Mouse (Mus musculus) MEL (cell line): Measurements from ENCODE around the gene Crk. TPM values are rescaled to one million over a fixed set of nuclear protein-coding genes. Genes with fewer than 3 reads are reported as not detected.
A peak's percentile ranks its signal among the peaks of the same experiment; 100 is the strongest.

Experiments used
- DNase-seq: peaks from one replicate; pipeline ENCODE4 v3.0.0; 2011; ENCODE audit warnings: low read depth, low spot score
- H3K27ac ChIP-seq: 2 replicates; pipeline ENCODE4 v1.5.1; 2012; ENCODE audit warnings: low read depth, mild to moderate bottlenecking, control low read depth, low read length, moderate library complexity; ENCODE audit not compliant: control insufficient read depth
- H3K27me3 ChIP-seq, 2 experiments: fragments of 150-350 bp in 1 of 2; sonication (generic) in 1 of 2; 2 replicates each; pipeline ENCODE4 v1.6.1; 2012; ENCODE audit warnings: low read length in 2 of 2, mild to moderate bottlenecking in 2 of 2, improper control_type of control experiment in 1 of 2, moderate library complexity in 1 of 2; ENCODE audit not compliant: insufficient read depth in 2 of 2, control insufficient read depth in 1 of 2
- H3K36me3 ChIP-seq, 2 experiments: 2 replicates each; pipeline ENCODE4 v1.6.1; 2012 to 2014; ENCODE audit warnings: low read length in 2 of 2, improper control_type of control experiment in 1 of 2, inconsistent platforms in 1 of 2, mild to moderate bottlenecking in 1 of 2; ENCODE audit not compliant: insufficient read depth in 2 of 2, control insufficient read depth in 1 of 2
- H3K4me1 ChIP-seq, 2 experiments: fragments of 150-350 bp in 1 of 2; sonication (generic) in 1 of 2; 2 replicates each; pipeline ENCODE4 v1.6.1; 2012; ENCODE audit warnings: low read length in 2 of 2, improper control_type of control experiment in 1 of 2, mild to moderate bottlenecking in 1 of 2; ENCODE audit not compliant: insufficient read depth in 2 of 2, control insufficient read depth in 1 of 2
- H3K4me3 ChIP-seq, 2 experiments: fragments of 150-350 bp in 1 of 2; sonication (generic) in 1 of 2; 2 replicates each; pipeline ENCODE4 v1.5.1; 2012; ENCODE audit warnings: low read depth in 2 of 2, low read length in 2 of 2, mild to moderate bottlenecking in 2 of 2, moderate library complexity in 2 of 2, control low read depth in 1 of 2, improper control_type of control experiment in 1 of 2; ENCODE audit not compliant: control insufficient read depth in 1 of 2, insufficient read depth in 1 of 2
- H3K79me2 ChIP-seq: 2 replicates; pipeline ENCODE4 v1.6.1; 2012; ENCODE audit warnings: mild to moderate bottlenecking, low read length, moderate library complexity; ENCODE audit not compliant: control insufficient read depth, poor library complexity, insufficient read depth
- H3K9ac ChIP-seq: 2 replicates; pipeline ENCODE4 v1.6.1; 2012; ENCODE audit warnings: low read depth, mild to moderate bottlenecking, control low read depth, low read length, moderate library complexity; ENCODE audit not compliant: control insufficient read depth, poor library complexity, severe bottlenecking
- H3K9me3 ChIP-seq: fragments of 150-350 bp; sonication (generic); replicated peaks from 2 replicates; pipeline ENCODE4 v1.6.1; 2012; ENCODE audit warnings: mild to moderate bottlenecking, low read length, improper control_type of control experiment, moderate library complexity; ENCODE audit not compliant: insufficient read depth
- BHLHE40 ChIP-seq: IDR thresholded peaks from 2 replicates; pipeline ENCODE4 v1.6.1; 2012; ENCODE audit warnings: low read depth, mild to moderate bottlenecking, inconsistent platforms, low read length, improper control_type of control experiment, borderline replicate concordance
- CHD2 ChIP-seq: IDR thresholded peaks from 2 replicates; pipeline ENCODE4 v1.6.1; 2011; ENCODE audit warnings: low read length, improper control_type of control experiment
- CTCF ChIP-seq, 3 experiments: IDR thresholded peaks in 2 of 3; conservative IDR thresholded peaks in 1 of 3; 2 replicates each; pipeline ENCODE4 v1.5.1; 2011 to 2012; ENCODE audit warnings: low read length in 3 of 3, low read depth in 2 of 3, mild to moderate bottlenecking in 2 of 3, improper control_type of control experiment in 1 of 3, inconsistent platforms in 1 of 3, mixed read lengths in 1 of 3, moderate library complexity in 1 of 3; ENCODE audit not compliant: control insufficient read depth in 1 of 3, insufficient read depth in 1 of 3, poor library complexity in 1 of 3, severe bottlenecking in 1 of 3
- ELF1 ChIP-seq: IDR thresholded peaks from 2 replicates; pipeline ENCODE4 v1.6.1; 2014; ENCODE audit warnings: low read depth, mild to moderate bottlenecking, inconsistent platforms, low read length, improper control_type of control experiment, moderate library complexity
- ETS1 ChIP-seq: IDR thresholded peaks from 2 replicates; pipeline ENCODE4 v1.6.1; 2012; ENCODE audit warnings: low read depth, mild to moderate bottlenecking, inconsistent platforms, low read length, improper control_type of control experiment, moderate library complexity
- GATA1 ChIP-seq: IDR thresholded peaks from 2 replicates; pipeline ENCODE4 v1.6.1; 2011; ENCODE audit warnings: low read depth, low read length, improper control_type of control experiment
- KAT2A ChIP-seq: conservative IDR thresholded peaks from 2 replicates; pipeline ENCODE4 v1.6.1; 2012; ENCODE audit warnings: low read depth, low read length, improper control_type of control experiment, inconsistent platforms
- MAX ChIP-seq: IDR thresholded peaks from 2 replicates; pipeline ENCODE4 v1.6.1; 2011; ENCODE audit warnings: low read length, improper control_type of control experiment
- MAZ ChIP-seq: IDR thresholded peaks from 2 replicates; pipeline ENCODE4 v1.6.1; 2012; ENCODE audit warnings: low read depth, mild to moderate bottlenecking, inconsistent platforms, low read length, improper control_type of control experiment
- MEF2A ChIP-seq: IDR thresholded peaks from 2 replicates; pipeline ENCODE4 v1.6.1; 2014; ENCODE audit warnings: low read depth, mild to moderate bottlenecking, inconsistent platforms, low read length, improper control_type of control experiment; ENCODE audit not compliant: poor library complexity, insufficient replicate concordance, severe bottlenecking; ENCODE audit errors: extremely low read depth
- NELFE ChIP-seq: IDR thresholded peaks from 2 replicates; pipeline ENCODE4 v1.6.1; 2011; ENCODE audit warnings: low read depth, low read length, improper control_type of control experiment
- NRF1 ChIP-seq: IDR thresholded peaks from 2 replicates; pipeline ENCODE4 v1.6.1; 2014; ENCODE audit warnings: low read depth, mild to moderate bottlenecking, inconsistent platforms, low read length, improper control_type of control experiment, moderate library complexity; ENCODE audit not compliant: poor library complexity, insufficient read depth, severe bottlenecking
- POLR2A ChIP-seq, 2 experiments: IDR thresholded peaks; 2 replicates each; pipeline ENCODE4 v1.6.1; 2011 to 2012; ENCODE audit warnings: low read length in 2 of 2, mild to moderate bottlenecking in 2 of 2, control low read depth in 1 of 2, improper control_type of control experiment in 1 of 2, low read depth in 1 of 2, moderate library complexity in 1 of 2; ENCODE audit not compliant: control insufficient read depth in 1 of 2, insufficient read depth in 1 of 2, poor library complexity in 1 of 2
- POLR2AphosphoS2 ChIP-seq: IDR thresholded peaks from 2 replicates; pipeline ENCODE4 v1.6.1; 2011; ENCODE audit warnings: low read length, improper control_type of control experiment
- RAD21 ChIP-seq: IDR thresholded peaks from 2 replicates; pipeline ENCODE4 v1.6.1; 2011; ENCODE audit warnings: mild to moderate bottlenecking, low read depth, low read length, improper control_type of control experiment
- SIN3A ChIP-seq: IDR thresholded peaks from 2 replicates; pipeline ENCODE4 v1.6.1; 2012; ENCODE audit warnings: low read length, improper control_type of control experiment, inconsistent platforms
- TBP ChIP-seq: IDR thresholded peaks from 2 replicates; pipeline ENCODE4 v1.8.0; 2011; ENCODE audit warnings: low read depth, low read length, improper control_type of control experiment
- TCF12 ChIP-seq: IDR thresholded peaks from 2 replicates; pipeline ENCODE4 v1.6.1; 2014; ENCODE audit warnings: low read depth, mild to moderate bottlenecking, inconsistent platforms, low read length, improper control_type of control experiment, moderate library complexity
- ZMIZ1 ChIP-seq: IDR thresholded peaks from 2 replicates; pipeline ENCODE4 v1.6.1; 2012; ENCODE audit warnings: low read depth, mild to moderate bottlenecking, inconsistent platforms, low read length, improper control_type of control experiment, moderate library complexity
- ZNF384 ChIP-seq: IDR thresholded peaks from 2 replicates; pipeline ENCODE4 v1.6.1; 2012; ENCODE audit warnings: low read depth, mild to moderate bottlenecking, inconsistent platforms, low read length, improper control_type of control experiment
- polyA plus RNA-seq, 2 experiments: library from polyadenylated mRNA; stranded (reverse) in 1 of 2; unstranded in 1 of 2; fragments of >175 nt in 1 of 2; fragments of >200 nt in 1 of 2; gene quantifications; 2 replicates each; pipeline versions ENCODE4 v1.2.1 to v1.2.4; 2012; ENCODE audit warnings: low replicate concordance in 2 of 2, low read depth in 1 of 2; ENCODE audit not compliant: insufficient read length in 2 of 2, insufficient read depth in 1 of 2, missing spikeins in 1 of 2
- total RNA-seq: library from RNA; depleted of rRNA; stranded (reverse); fragments of 300-350 nt; gene quantifications from 2 replicates; pipeline ENCODE4 v1.2.3, GENCODE M21; 2012

Gene Crk
- total and polyA plus RNA-seq, 3 experiments = 33.8 to 68.0 (median 66.2) TPM

DNA sequence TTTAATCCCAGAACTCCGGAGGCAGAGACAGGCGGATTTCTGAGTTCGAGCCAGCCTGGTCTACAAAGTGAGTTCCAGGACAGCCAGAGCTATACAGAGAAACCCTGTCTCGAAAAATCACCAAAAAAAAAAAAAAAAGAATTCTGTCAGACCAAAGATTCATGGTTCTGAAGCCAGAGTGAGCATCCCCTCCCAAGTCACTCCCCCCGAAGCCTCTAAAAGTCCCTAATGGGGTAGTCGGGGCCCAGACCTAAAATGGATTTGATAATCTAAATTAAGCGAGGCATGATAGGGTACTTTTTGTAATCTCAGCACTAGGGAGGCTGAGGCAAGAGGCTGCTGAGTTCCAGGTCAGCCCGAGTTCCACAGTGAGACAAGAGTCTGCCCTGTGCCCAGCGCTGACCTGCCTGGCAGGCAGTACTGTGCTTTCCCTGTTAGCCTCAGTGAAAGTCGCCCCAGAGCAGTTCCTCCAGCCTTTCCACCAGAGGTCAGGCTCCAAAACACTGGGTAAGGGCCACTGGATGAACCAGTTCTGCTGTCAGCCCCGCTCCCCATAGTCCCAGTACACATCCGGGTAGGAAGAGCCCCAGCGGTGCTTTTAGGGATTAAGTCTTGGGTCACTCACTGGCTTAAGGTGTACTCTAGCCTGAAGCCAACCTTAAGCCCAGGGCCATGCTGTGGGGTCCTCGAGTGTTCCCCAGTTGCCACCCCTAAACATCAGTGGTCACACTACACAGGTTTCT, 25.9 kb upstream of the Crk start:
- peaks cover 0 to 9% of the 10 kb centered on the region in 2 experiments; a peak in 2 of 4 replicates for H3K36me3 ChIP-seq
- no peaks in the 10 kb centered on the region for H3K27me3 ChIP-seq
- DNase-seq = no peak
- H3K4me3 ChIP-seq = peak overlapping the region; percentile 62 to 81
- peaks cover 4 to 34% of the 10 kb centered on the region in 2 experiments for H3K4me1 ChIP-seq
- H3K79me2 ChIP-seq = peaks cover 16% of the 10 kb centered on the region
- TF ChIP-seq TBP (no peak), CHD2 (no peak), GATA1 (no peak), ZNF384 (peak; percentile 88), POLR2A (IDR thresholded peaks at IDR 0.05; ENCODE audit: control insufficient read depth in 1 of 2, insufficient read depth in 1 of 2, low read depth in 1 of 2, low read length in 2 of 2, poor library complexity in 1 of 2) (0 out of 4 replicates have a peak, but pooled peaks of 1 of the 2 experiments have one; percentile 31), TCF12 (no peak), CTCF (IDR thresholded peaks at IDR 0.05 in 2 of 3, conservative IDR thresholded peaks at IDR 0.05 in 1 of 3; ENCODE audit: control insufficient read depth in 1 of 3, insufficient read depth in 1 of 3, low read depth in 2 of 3, low read length in 3 of 3, poor library complexity in 1 of 3, severe bottlenecking in 1 of 3) (peak in 1 of 3 experiments; percentile 25; a peak in 3 of 6 replicates), ETS1 (no peak)
- H3K27ac ChIP-seq = peak overlapping the region; percentile 62
- peak overlapping the region; percentile 56 for H3K9ac ChIP-seq
- no peaks in the 10 kb centered on the region for H3K9me3 ChIP-seq

DNA sequence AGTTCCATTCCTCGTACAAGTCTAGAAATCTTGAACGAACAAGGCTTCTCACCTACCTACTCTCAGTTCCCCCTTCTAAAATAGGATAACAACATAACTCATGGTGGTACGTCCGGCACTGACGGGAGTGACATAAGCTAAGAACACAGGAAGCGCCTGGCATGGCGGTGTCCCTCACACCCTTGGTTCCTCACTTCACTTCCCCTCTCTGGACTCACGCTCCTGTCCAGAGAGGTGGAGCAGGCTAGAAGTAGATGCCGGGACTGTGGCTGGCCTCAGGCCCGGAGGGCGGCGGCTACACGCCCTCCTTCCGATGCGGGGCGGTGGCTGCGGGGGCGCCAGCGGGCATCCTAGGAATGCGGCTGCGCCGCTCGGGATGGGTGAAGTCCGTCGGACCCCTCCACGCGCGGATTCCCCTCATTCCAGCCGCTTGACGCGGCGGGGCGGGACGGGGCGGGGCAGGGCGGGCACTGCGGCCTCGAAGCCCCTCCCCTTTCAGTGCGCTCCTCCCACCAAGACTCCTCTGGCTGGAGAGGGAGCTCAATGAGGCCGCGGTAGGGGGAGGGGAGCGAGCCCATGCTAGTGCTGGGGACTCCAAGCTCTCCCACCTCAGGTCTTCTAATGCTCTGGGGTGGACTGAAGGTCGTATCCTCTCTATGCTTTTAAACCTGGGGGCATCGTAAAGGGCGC, 25.1 kb upstream of the Crk start:
- Histone ChIP-seq H3K9me3 (no peaks in the 10 kb centered on the region), H3K4me3 (peak overlapping the region; percentile 62 to 81), H3K4me1 (peaks cover 4 to 34% of the 10 kb centered on the region in 2 experiments), H3K9ac (peak overlapping the region; percentile 81), H3K27ac (peak overlapping the region; percentile 77), H3K79me2 (peaks cover 16% of the 10 kb centered on the region), H3K27me3 (no peaks in the 10 kb centered on the region), H3K36me3 (peaks cover 0 to 9% of the 10 kb centered on the region in 2 experiments; a peak in 2 of 4 replicates)
- DNase-seq = peak; percentile 95
- TF ChIP-seq KAT2A = no peak
- TF ChIP-seq SIN3A = peak; percentile 7; the same call in 1 of the 2 replicates
- peak; percentile 33 for TF ChIP-seq NELFE
- 0 out of 2 replicates have a peak, but pooled peaks have one; percentile 24 for TF ChIP-seq POLR2AphosphoS2
- TF ChIP-seq ETS1 = no peak
- TF ChIP-seq MAX = peak; percentile 81
- 0 out of 2 replicates have a peak, but pooled peaks have one; percentile 11 for TF ChIP-seq TCF12
- peak; percentile 36 for TF ChIP-seq BHLHE40
- peak; percentile 68; the same call in 1 of the 2 replicates for TF ChIP-seq ZMIZ1
- peak; percentile 52; the same call in 1 of the 2 replicates for TF ChIP-seq CHD2
- TF ChIP-seq POLR2A (IDR thresholded peaks at IDR 0.05; ENCODE audit: control insufficient read depth in 1 of 2, insufficient read depth in 1 of 2, low read depth in 1 of 2, low read length in 2 of 2, poor library complexity in 1 of 2) = peak; percentile 9 to 42; a peak in 2 of 4 replicates
- peak; percentile 1; the same call in 1 of the 2 replicates for TF ChIP-seq MAZ
- TF ChIP-seq ELF1 = peak; percentile 6; the same call in 1 of the 2 replicates
- TF ChIP-seq NRF1 = 0 out of 2 replicates have a peak, but pooled peaks have one; percentile 44
- no peak for TF ChIP-seq GATA1
- 0 out of 2 replicates have a peak, but pooled peaks have one; percentile 8 for TF ChIP-seq MEF2A
- no peak for TF ChIP-seq RAD21
- TF ChIP-seq TBP = peak; percentile 21; the same call in 1 of the 2 replicates
